Mouse (Mus musculus) myocyte (in vitro differentiated cells): ENCODE data around the gene Prlr. TPM values are rescaled to one million over a fixed set of nuclear protein-coding genes. Genes with fewer than 3 reads are reported as not detected.

Experiments used
- H3K27me3 ChIP-seq: one replicate; pipeline ENCODE4 v1.6.1; 2011; ENCODE audit not compliant: control insufficient read depth, insufficient read depth, insufficient read length
- H3K36me3 ChIP-seq: one replicate; pipeline ENCODE4 v1.6.1; 2011; ENCODE audit not compliant: control insufficient read depth, insufficient read depth
- H3K4me2 ChIP-seq: one replicate; pipeline ENCODE4 v1.6.1; 2011; ENCODE audit warnings: low read depth, control low read depth
- H3K4me3 ChIP-seq: one replicate; pipeline ENCODE4 v1.5.1; 2011; ENCODE audit warnings: mild to moderate bottlenecking, control low read depth, moderate library complexity
- H3K79me2 ChIP-seq: one replicate; pipeline ENCODE4 v1.6.1; 2011; ENCODE audit not compliant: control insufficient read depth, insufficient read depth
- H3ac ChIP-seq: one replicate; pipeline ENCODE4 v1.6.1; 2011; ENCODE audit not compliant: control insufficient read depth, insufficient read length
- CEBPB ChIP-seq: IDR thresholded peaks from 2 replicates; pipeline ENCODE4 v1.6.1; 2011; ENCODE audit warnings: mild to moderate bottlenecking, moderate library complexity; ENCODE audit not compliant: poor library complexity, insufficient read depth, severe bottlenecking
- E2F4 ChIP-seq: IDR thresholded peaks from one replicate; pipeline ENCODE4 v1.6.1; 2011; ENCODE audit warnings: mild to moderate bottlenecking, control low read depth, moderate library complexity; ENCODE audit not compliant: insufficient read depth
- MAX ChIP-seq: IDR thresholded peaks from one replicate; pipeline ENCODE4 v1.6.1; 2011; ENCODE audit warnings: low read depth, mild to moderate bottlenecking, control low read depth
- MYOD1 ChIP-seq, 3 experiments: IDR thresholded peaks; one replicate each; pipeline ENCODE4 v1.6.1; 2011; ENCODE audit warnings: control low read depth in 2 of 3, low read depth in 2 of 3, mild to moderate bottlenecking in 2 of 3, moderate library complexity in 1 of 3; ENCODE audit not compliant: insufficient read length in 2 of 3, control insufficient read depth in 1 of 3
- MYOG ChIP-seq, 3 experiments: IDR thresholded peaks; one replicate each; pipeline ENCODE4 v1.6.1; 2011; ENCODE audit warnings: control low read depth in 2 of 3, low read depth in 2 of 3, mild to moderate bottlenecking in 2 of 3; ENCODE audit not compliant: insufficient read length in 2 of 3, control insufficient read depth in 1 of 3, insufficient read depth in 1 of 3
- POLR2A ChIP-seq: IDR thresholded peaks from one replicate; pipeline ENCODE4 v1.6.1; 2011; ENCODE audit warnings: low read depth, mild to moderate bottlenecking, control low read depth, moderate library complexity; ENCODE audit not compliant: insufficient read length
- POLR2AphosphoS2 ChIP-seq: IDR thresholded peaks from one replicate; pipeline ENCODE4 v1.6.1; 2011; ENCODE audit warnings: low read depth, control low read depth; ENCODE audit not compliant: insufficient read length
- REST ChIP-seq: IDR thresholded peaks from one replicate; pipeline ENCODE4 v1.6.1; 2011; ENCODE audit warnings: mild to moderate bottlenecking, control low read depth, moderate library complexity; ENCODE audit not compliant: insufficient read depth, insufficient read length
- SRF ChIP-seq: IDR thresholded peaks from one replicate; pipeline ENCODE4 v1.6.1; 2011; ENCODE audit warnings: low read depth; ENCODE audit not compliant: control insufficient read depth, insufficient read length
- TCF12 ChIP-seq: IDR thresholded peaks from one replicate; pipeline ENCODE4 v1.6.1; 2011; ENCODE audit warnings: mild to moderate bottlenecking, control low read depth; ENCODE audit not compliant: poor library complexity, insufficient read depth, severe bottlenecking
- TCF3 ChIP-seq: IDR thresholded peaks from one replicate; pipeline ENCODE4 v1.6.1; 2011; ENCODE audit warnings: low read depth, control low read depth; ENCODE audit not compliant: insufficient read length
- USF1 ChIP-seq: IDR thresholded peaks from one replicate; pipeline ENCODE4 v1.6.1; 2011; ENCODE audit warnings: low read depth, mild to moderate bottlenecking, control low read depth, moderate library complexity
- polyA plus RNA-seq: library from polyadenylated mRNA; unstranded; fragments of >200 nt; fragmentation: generic; extraction: Trizol; gene quantifications from one replicate; pipeline ENCODE4 v1.2.1, GENCODE M21; 2012; ENCODE audit warnings: missing spikeins

Prlr gene
- polyA plus RNA-seq, 1 experiment, result not detected

DNA sequence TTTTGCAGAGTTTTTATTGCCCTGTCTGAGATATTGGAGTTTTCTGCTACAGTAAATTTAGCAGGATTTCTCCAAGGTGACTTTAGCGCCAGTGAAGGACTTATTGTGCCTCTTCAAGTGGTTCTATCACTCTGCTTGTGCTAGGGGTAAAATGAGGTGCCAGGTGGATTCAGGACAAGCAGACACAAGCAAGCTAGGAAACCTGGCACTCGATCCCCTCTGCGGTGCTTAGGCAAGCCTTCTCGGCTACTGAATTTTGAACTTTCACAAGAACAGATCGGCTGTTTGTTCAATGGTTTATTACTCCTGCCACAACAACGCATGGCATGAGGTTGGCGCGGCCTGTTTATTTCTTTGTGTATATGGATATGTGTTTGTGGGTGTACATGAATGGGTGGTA, 61.4 kb downstream of the Prlr start:
- H3K36me3 ChIP-seq, result no peaks in the 10 kb centered on the region
- no peak overlapping the region for H3K4me2 ChIP-seq
- H3K4me3 ChIP-seq, result no peak overlapping the region
- no peak overlapping the region for H3ac ChIP-seq
- H3K27me3 ChIP-seq, result peaks cover 10% of the 10 kb centered on the region
- H3K79me2 ChIP-seq, result no peaks in the 10 kb centered on the region
- TF ChIP-seq E2F4 (no peak), SRF (no peak)

DNA sequence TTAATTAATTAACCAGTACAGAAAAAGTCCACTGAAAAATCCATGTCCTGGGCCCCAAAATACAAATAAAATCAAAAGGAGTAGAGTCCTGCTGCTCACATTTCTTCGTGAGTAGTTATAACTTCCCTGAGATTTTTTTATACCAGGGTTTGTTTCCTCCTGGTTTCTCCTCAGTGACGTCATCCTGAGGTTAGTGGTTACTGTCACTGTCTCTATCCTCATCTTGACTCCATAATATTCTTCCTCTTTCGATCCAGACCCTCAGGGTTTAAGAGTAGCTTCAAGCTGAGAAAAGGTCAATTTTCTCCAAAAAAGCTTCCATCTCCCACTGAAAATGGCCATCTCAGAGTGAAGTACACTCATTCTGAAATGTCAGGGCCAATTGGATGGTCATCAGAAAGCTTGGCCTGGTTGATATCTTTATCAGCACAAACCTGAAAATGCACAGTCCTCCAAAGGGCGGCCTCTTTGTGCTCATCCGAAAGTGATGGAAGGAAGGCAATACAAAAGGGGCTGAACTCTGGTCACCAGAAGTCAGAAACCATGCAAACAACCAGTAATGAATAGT, 63.3 kb downstream of the Prlr start:
- Histone ChIP-seq H3K36me3 (no peaks in the 10 kb centered on the region), H3K27me3 (peaks cover 10% of the 10 kb centered on the region), H3ac (no peak overlapping the region), H3K4me3 (no peak overlapping the region), H3K79me2 (no peaks in the 10 kb centered on the region), H3K4me2 (no peak overlapping the region)
- no peak for TF ChIP-seq MYOG (IDR thresholded peaks at IDR 0.05; ENCODE audit: control insufficient read depth in 1 of 3, insufficient read depth in 1 of 3, insufficient read length in 2 of 3, low read depth in 2 of 3)
- TF ChIP-seq CEBPB, result no peak
- TF ChIP-seq MAX, result no peak
- TF ChIP-seq POLR2A, result no peak
- no peak for TF ChIP-seq TCF12
- no peak for TF ChIP-seq POLR2AphosphoS2
- no peak for TF ChIP-seq MYOD1 (IDR thresholded peaks at IDR 0.05; ENCODE audit: control insufficient read depth in 1 of 3, insufficient read length in 2 of 3, low read depth in 2 of 3)
- TF ChIP-seq REST, result no peak
- TF ChIP-seq USF1, result no peak
- TF ChIP-seq SRF, result no peak
- TF ChIP-seq E2F4, result no peak
- no peak for TF ChIP-seq TCF3

DNA sequence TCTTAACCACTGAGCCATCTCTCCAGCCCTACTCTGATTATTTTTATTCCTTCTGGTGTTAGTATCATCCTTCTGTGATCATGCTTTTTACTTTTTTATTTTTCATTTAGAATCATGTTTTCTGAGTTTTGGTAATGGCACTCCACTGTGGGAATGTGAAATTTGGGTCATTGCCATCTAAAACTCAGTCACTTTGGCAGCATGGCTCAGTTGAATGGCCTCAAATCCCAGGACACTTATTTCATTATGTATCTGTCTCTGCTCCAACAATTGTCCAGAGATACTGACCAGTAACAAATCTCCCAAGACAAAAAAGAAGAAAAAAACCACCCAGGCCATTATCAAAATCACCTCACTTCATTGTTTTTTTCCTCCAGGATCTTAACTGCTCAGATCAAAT, 65.2 kb downstream of the Prlr start:
- Histone ChIP-seq H3K4me3 (no peak overlapping the region), H3ac (no peak overlapping the region), H3K4me2 (no peak overlapping the region), H3K79me2 (no peaks in the 10 kb centered on the region), H3K27me3 (peaks cover 10% of the 10 kb centered on the region), H3K36me3 (no peaks in the 10 kb centered on the region)
- TF ChIP-seq POLR2A (no peak), MYOG (IDR thresholded peaks at IDR 0.05; ENCODE audit: control insufficient read depth in 1 of 3, insufficient read depth in 1 of 3, insufficient read length in 2 of 3, low read depth in 2 of 3) (no peak), POLR2AphosphoS2 (no peak), TCF12 (no peak), REST (no peak), TCF3 (no peak), CEBPB (no peak), SRF (no peak), MYOD1 (IDR thresholded peaks at IDR 0.05; ENCODE audit: control insufficient read depth in 1 of 3, insufficient read length in 2 of 3, low read depth in 2 of 3) (no peak), E2F4 (no peak), MAX (no peak), USF1 (no peak)

DNA sequence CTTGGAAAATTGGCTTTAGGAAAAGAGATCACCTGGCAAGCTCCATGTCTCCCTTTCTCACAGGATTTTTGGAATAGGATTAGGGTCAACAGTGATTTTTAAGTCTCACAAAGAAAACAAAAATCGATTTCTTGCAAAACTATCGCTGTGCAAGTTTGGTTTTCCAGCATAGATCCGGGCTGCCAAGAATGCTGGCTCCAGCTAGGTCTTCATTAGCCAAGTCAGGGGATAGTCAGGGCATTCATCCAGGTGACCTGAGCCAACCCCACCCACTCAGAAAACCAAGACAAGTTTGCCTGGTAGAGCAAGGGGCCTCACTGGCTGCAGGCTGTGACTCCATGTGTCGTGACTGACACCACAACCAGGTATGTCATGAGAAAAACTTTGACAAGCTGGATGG, 72.2 kb downstream of the Prlr start:
- TF ChIP-seq TCF12 (no peak), POLR2A (no peak), SRF (no peak), MYOG (IDR thresholded peaks at IDR 0.05; ENCODE audit: control insufficient read depth in 1 of 3, insufficient read depth in 1 of 3, insufficient read length in 2 of 3, low read depth in 2 of 3) (no peak), E2F4 (no peak), TCF3 (no peak), REST (no peak), POLR2AphosphoS2 (no peak), MAX (no peak), MYOD1 (IDR thresholded peaks at IDR 0.05; ENCODE audit: control insufficient read depth in 1 of 3, insufficient read length in 2 of 3, low read depth in 2 of 3) (no peak), USF1 (no peak), CEBPB (no peak)
- no peak overlapping the region for H3ac ChIP-seq
- no peaks in the 10 kb centered on the region for H3K79me2 ChIP-seq
- no peaks in the 10 kb centered on the region for H3K27me3 ChIP-seq
- no peak overlapping the region for H3K4me3 ChIP-seq
- H3K4me2 ChIP-seq, result no peak overlapping the region
- no peaks in the 10 kb centered on the region for H3K36me3 ChIP-seq

DNA sequence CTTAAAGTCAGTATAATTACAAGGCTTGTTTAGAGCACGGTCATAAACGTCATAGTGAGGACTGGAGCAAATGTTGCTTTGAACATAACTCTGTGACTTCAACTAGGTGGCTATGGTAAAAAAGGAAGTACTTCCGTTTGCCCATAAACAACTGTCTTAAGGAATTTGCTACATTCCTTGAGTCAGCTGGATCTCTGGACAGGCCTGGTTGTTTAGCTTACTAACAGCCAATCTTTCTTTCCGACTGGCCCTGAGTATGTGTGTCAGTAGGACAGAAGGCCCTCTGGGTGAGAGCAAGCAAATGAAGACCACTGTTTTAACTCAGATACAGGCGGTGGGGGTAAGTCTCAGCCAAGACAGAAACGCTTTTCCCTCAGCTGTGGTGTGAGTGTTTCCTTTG, 73.7 kb downstream of the Prlr start:
- Histone ChIP-seq H3K4me3 (no peak overlapping the region), H3K79me2 (no peaks in the 10 kb centered on the region), H3ac (no peak overlapping the region), H3K4me2 (no peak overlapping the region), H3K27me3 (no peaks in the 10 kb centered on the region), H3K36me3 (no peaks in the 10 kb centered on the region)
- TF ChIP-seq SRF, result no peak
- no peak for TF ChIP-seq MYOG (IDR thresholded peaks at IDR 0.05; ENCODE audit: control insufficient read depth in 1 of 3, insufficient read depth in 1 of 3, insufficient read length in 2 of 3, low read depth in 2 of 3)
- TF ChIP-seq MYOD1 (IDR thresholded peaks at IDR 0.05; ENCODE audit: control insufficient read depth in 1 of 3, insufficient read length in 2 of 3, low read depth in 2 of 3), result no peak
- no peak for TF ChIP-seq MAX
- TF ChIP-seq POLR2A, result no peak
- TF ChIP-seq E2F4, result no peak
- TF ChIP-seq TCF3, result no peak
- no peak for TF ChIP-seq CEBPB
- TF ChIP-seq REST, result no peak
- TF ChIP-seq TCF12, result no peak
- no peak for TF ChIP-seq USF1
- TF ChIP-seq POLR2AphosphoS2, result no peak
